Mouse (Mus musculus): ENCODE data around the gene Ezr.

- no peak for TF ChIP-seq GATA1 (IDR thresholded peaks at IDR 0.05; ENCODE audit: low read length)
- TF ChIP-seq TAL1 (IDR thresholded peaks at IDR 0.05; ENCODE audit: low read length): no peak
These were observed 47.7 kb downstream of the Ezr start for GRCm38 (mm10) chr17:6734746-6735441.
